8 mouse cellular contexts compared by ENCODE assay signal in genomic region chr4:120813762-120814161, GRCm38 (mm10). TPM values are rescaled to one million over a fixed set of nuclear protein-coding genes. Genes with fewer than 3 reads are reported as not detected.
A peak's percentile ranks its signal among the peaks of the same experiment; 100 is the strongest.
DNase-seq lines count a peak whose midpoint lies in the region; ATAC-seq and TF ChIP-seq lines count a peak whose summit lies in the region.

No protein-coding gene starts in this region.

- peaks cover 43% of the 10 kb centered on the region for H3K4me1 ChIP-seq in heart, embryonic 10.5 days
- H3K4me1 ChIP-seq in E14TG2a.4 (replicated peaks; ENCODE audit: low read depth, low read length): peaks cover 74% of the 10 kb centered on the region
- peaks cover 45% of the 10 kb centered on the region for H3K4me1 ChIP-seq in hindbrain, embryonic 10.5 days (replicated peaks)
- peaks cover 29% of the 10 kb centered on the region for H3K4me1 ChIP-seq in liver, embryonic 16.5 days (ENCODE audit: control insufficient read depth, low read depth, low read length)

- no peak overlapping the region for H3K9ac ChIP-seq in liver, embryonic 16.5 days (ENCODE audit: low read depth, low read length)

- TF ChIP-seq CTCF in E14TG2a.4 (conservative IDR thresholded peaks at IDR 0.05; ENCODE audit: low read length): no peak

- H3K9me3 ChIP-seq in heart, embryonic 10.5 days: no peaks in the 10 kb centered on the region
- H3K9me3 ChIP-seq in E14TG2a.4 (ENCODE audit: low read length): no peaks in the 10 kb centered on the region
- H3K9me3 ChIP-seq in hindbrain, embryonic 10.5 days: no peaks in the 10 kb centered on the region
- no peaks in the 10 kb centered on the region for H3K9me3 ChIP-seq in liver, embryonic 16.5 days (replicated peaks; ENCODE audit: control insufficient read depth, low read length)

- peak overlapping the region; percentile 93 for H3K27ac ChIP-seq in heart, embryonic 10.5 days
- H3K27ac ChIP-seq in hindbrain, embryonic 10.5 days: peak overlapping the region; percentile 90
- no peak overlapping the region for H3K27ac ChIP-seq in liver, embryonic 16.5 days (ENCODE audit: low read length)

- DNase-seq in heart, embryonic 10.5 days (ENCODE audit: low spot score): no peak
- no peak for DNase-seq in heart, adult 18-20 months
- DNase-seq in hindbrain, embryonic 10.5 days (ENCODE audit: low spot score): no peak
- no peak for DNase-seq in spleen, adult 12 weeks (ENCODE audit: low spot score)
- DNase-seq in adrenal gland, postnatal 14 days: no peak
- DNase-seq in cerebellum, postnatal 36 days: no peak

- ATAC-seq in liver, embryonic 16.5 days (ENCODE audit: low read depth): no peak

- H3K36me3 ChIP-seq in heart, embryonic 10.5 days: no peaks in the 10 kb centered on the region
- no peaks in the 10 kb centered on the region for H3K36me3 ChIP-seq in E14TG2a.4 (ENCODE audit: insufficient read depth, low read length)
- H3K36me3 ChIP-seq in hindbrain, embryonic 10.5 days: no peaks in the 10 kb centered on the region
- no peaks in the 10 kb centered on the region for H3K36me3 ChIP-seq in liver, embryonic 16.5 days (ENCODE audit: control insufficient read depth, insufficient read depth)

- 36% methylated on average over 1 of the region's 1 CpGs for WGBS in heart, embryonic 10.5 days
- WGBS in hindbrain, embryonic 10.5 days: 12% methylated on average over 1 of the region's 1 CpGs
- WGBS in liver, embryonic 16.5 days (ENCODE audit: insufficient replicate concordance): 58% methylated on average over 1 of the region's 1 CpGs

- peak overlapping the region; percentile 67 for H3K4me3 ChIP-seq in heart, embryonic 10.5 days
- H3K4me3 ChIP-seq in E14TG2a.4 (replicated peaks; ENCODE audit: low read length): peak overlapping the region; percentile 73; the same call in 1 of the 2 replicates
- peak overlapping the region; percentile 60 for H3K4me3 ChIP-seq in hindbrain, embryonic 10.5 days
- peak overlapping the region; percentile 40 for H3K4me3 ChIP-seq in liver, embryonic 16.5 days (ENCODE audit: low read depth, low read length)

- H3K4me2 ChIP-seq in liver, embryonic 16.5 days (ENCODE audit: low read depth, low read length): peak overlapping the region; percentile 67

- H3K27me3 ChIP-seq in heart, embryonic 10.5 days (ENCODE audit: insufficient read depth, poor library complexity, severe bottlenecking): no peaks in the 10 kb centered on the region
- H3K27me3 ChIP-seq in E14TG2a.4 (ENCODE audit: insufficient read depth, low read length): no peaks in the 10 kb centered on the region
- H3K27me3 ChIP-seq in hindbrain, embryonic 10.5 days (ENCODE audit: insufficient read depth, poor library complexity, severe bottlenecking): no peaks in the 10 kb centered on the region
- no peaks in the 10 kb centered on the region for H3K27me3 ChIP-seq in liver, embryonic 16.5 days (ENCODE audit: control insufficient read depth, insufficient read depth, low read depth, low read length)

RNA-seq across cellular contexts. Expression of gene Nfyc, which starts 17.6 kb away (rescaled TPM):
- 111 and 117 TPM in 2 replicates for polyA plus RNA-seq in heart, embryonic 10.5 days (2016; fragmentation: Nextera tagmentation; extraction: Ambion mirVana)
- total RNA-seq in heart, adult 18-20 months (2021): 10 to 100 TPM; 39.5 to 42.6 TPM
- 124 and 135 TPM in 2 replicates for polyA plus RNA-seq in hindbrain, embryonic 10.5 days (2016; fragmentation: Nextera tagmentation; extraction: Ambion mirVana)
- polyA plus RNA-seq in liver, embryonic 16.5 days (2015; fragmentation: Nextera tagmentation; extraction: Ambion mirVana): 44.6 and 47.4 TPM in 2 replicates
- 58.8 and 74.3 TPM in 2 replicates for total RNA-seq in adrenal gland, postnatal 14 days (2021)

RNA-seq across cellular contexts. Expression of gene Rims3, which starts 40.9 kb away (rescaled TPM):
- 1.8 and 3.4 TPM in 2 replicates for polyA plus RNA-seq in heart, embryonic 10.5 days (2016; fragmentation: Nextera tagmentation; extraction: Ambion mirVana)
- under 1 TPM in 1 of 2 experiments, not detected in 1; 0.05 TPM for total RNA-seq in heart, adult 18-20 months (2021)
- polyA plus RNA-seq in hindbrain, embryonic 10.5 days (2016; fragmentation: Nextera tagmentation; extraction: Ambion mirVana): 3.9 and 5.2 TPM in 2 replicates
- polyA plus RNA-seq in liver, embryonic 16.5 days (2015; fragmentation: Nextera tagmentation; extraction: Ambion mirVana): 0.21 and 0.25 TPM in 2 replicates
- total RNA-seq in adrenal gland, postnatal 14 days (2021): 7.2 and 7.3 TPM in 2 replicates
